Comparison of ENCODE assay signal across 10 mouse cellular contexts in the genomic region with DNA sequence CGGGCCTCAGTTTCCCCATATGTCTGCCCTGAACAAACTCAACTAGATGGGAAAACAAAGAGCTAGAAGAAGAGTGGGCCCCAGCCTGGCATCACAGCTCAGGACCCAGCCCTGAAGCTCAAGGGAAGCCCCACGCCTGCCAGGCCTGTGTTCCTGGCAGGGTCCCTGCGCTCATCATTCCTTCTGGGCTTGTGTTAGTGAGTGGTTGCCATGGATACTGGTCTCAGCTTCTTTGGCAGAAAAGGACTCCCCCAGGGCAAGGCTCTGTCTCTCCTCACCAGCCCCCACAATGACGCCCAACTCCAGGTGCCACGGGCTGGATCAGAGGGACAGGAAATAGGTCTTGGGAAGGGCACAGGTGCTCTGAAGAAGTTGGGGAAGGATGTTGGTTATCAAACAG. TPM values are rescaled to one million over a fixed set of nuclear protein-coding genes. Genes with fewer than 3 reads are reported as not detected.
A peak's percentile ranks its signal among the peaks of the same experiment; 100 is the strongest.
DNase-seq lines count a peak whose midpoint lies in the region; ATAC-seq and TF ChIP-seq lines count a peak whose summit lies in the region.
"Had no signal": no experiment of that assay in that cellular context is flagged by ENCODE, and none has a peak within 500 bp of the region (broad histone marks: within the 10 kb centered on the region; RNA-seq: fewer than 3 reads in every experiment).

No protein-coding gene starts in this region.

- H3K4me1 ChIP-seq in G1E (ENCODE audit: insufficient read depth, low read depth, low read length), result peaks cover 87% of the 10 kb centered on the region
- peaks cover 9% of the 10 kb centered on the region for H3K4me1 ChIP-seq in forebrain, embryonic 14.5 days (ENCODE audit: control insufficient read depth, insufficient read depth, low read length)
- peaks cover 49% of the 10 kb centered on the region for H3K4me1 ChIP-seq in neural tube, embryonic 13.5 days (replicated peaks)

- H3K9me3 ChIP-seq in G1E (replicated peaks), result no peaks in the 10 kb centered on the region
- H3K9me3 ChIP-seq in forebrain, embryonic 14.5 days (replicated peaks; ENCODE audit: control insufficient read depth, low read length), result no peaks in the 10 kb centered on the region
- H3K9me3 ChIP-seq in neural tube, embryonic 13.5 days, result no peaks in the 10 kb centered on the region
- H3K9me3 ChIP-seq: liver, embryonic 15.5 days had no signal

- no peaks in the 10 kb centered on the region for H3K27me3 ChIP-seq in G1E (ENCODE audit: insufficient read depth, low read length)
- no peaks in the 10 kb centered on the region; the same call in 1 of the 2 replicates for H3K27me3 ChIP-seq in forebrain, embryonic 14.5 days (replicated peaks; ENCODE audit: control insufficient read depth, insufficient read depth, low read length)
- H3K27me3 ChIP-seq in neural tube, embryonic 13.5 days, result peaks cover 23% of the 10 kb centered on the region; the same call in 1 of the 2 replicates

- DNase-seq in layer of hippocampus, adult 11-12 months (ENCODE audit: low spot score), result peak; percentile 53
- no peak for DNase-seq in layer of hippocampus, postnatal 25 days (ENCODE audit: extremely low spot score in 1 of 2, low spot score in 1 of 2)
- no peak for DNase-seq in G1E (ENCODE audit: low spot score)
- peak; percentile 77 for DNase-seq in forebrain, embryonic 14.5 days (ENCODE audit: low spot score)
- DNase-seq in gastrocnemius, postnatal 4 days (ENCODE audit: low spot score in 2 of 2), result no peak
- DNase-seq: embryo, embryonic 11 days had no signal

- TF ChIP-seq CTCF in G1E (IDR thresholded peaks at IDR 0.05; ENCODE audit: low read depth, low read length), result no peak

- WGBS in forebrain, embryonic 14.5 days, result 40% methylated on average over 5 of the region's 5 CpGs
- WGBS in neural tube, embryonic 13.5 days, result 47% methylated on average over 5 of the region's 5 CpGs

- no peak overlapping the region for H3K9ac ChIP-seq in forebrain, embryonic 14.5 days (ENCODE audit: low read length)
- peak overlapping the region; percentile 45; the same call in 1 of the 2 replicates for H3K9ac ChIP-seq in neural tube, embryonic 13.5 days
- H3K9ac ChIP-seq: liver, embryonic 15.5 days had no signal

- H3K36me3 ChIP-seq in G1E (replicated peaks), result peaks cover 68% of the 10 kb centered on the region
- no peaks in the 10 kb centered on the region for H3K36me3 ChIP-seq in forebrain, embryonic 14.5 days (ENCODE audit: control insufficient read depth, insufficient read depth, low read length)
- no peaks in the 10 kb centered on the region for H3K36me3 ChIP-seq in neural tube, embryonic 13.5 days
- H3K36me3 ChIP-seq: liver, embryonic 15.5 days had no signal

- H3K4me2 ChIP-seq in forebrain, embryonic 14.5 days (ENCODE audit: low read length), result no peak overlapping the region
- no peak overlapping the region for H3K4me2 ChIP-seq in neural tube, embryonic 13.5 days
- H3K4me2 ChIP-seq: liver, embryonic 15.5 days; midbrain, embryonic 11.5 days had no signal

- H3K27ac ChIP-seq in forebrain, embryonic 14.5 days (ENCODE audit: low read depth, low read length), result peak overlapping the region; percentile 44; the same call in 1 of the 2 replicates
- H3K27ac ChIP-seq in neural tube, embryonic 13.5 days (replicated peaks), result 0 out of 2 replicates have a peak overlapping the region, but pooled peaks have one; percentile 28

- ATAC-seq in G1E (ENCODE audit: extremely low read depth, insufficient number of reproducible peaks, low FRiP score, poor library complexity, severe bottlenecking), result no peak
- no peak for ATAC-seq in forebrain, embryonic 14.5 days
- no peak for ATAC-seq in neural tube, embryonic 13.5 days (ENCODE audit: low read depth)
- no peak for ATAC-seq in megakaryocyte-erythroid progenitor cell, adult 5-6 weeks (replicated peaks; ENCODE audit: low FRiP score, low TSS enrichment, poor library complexity, severe bottlenecking)

- peak overlapping the region; percentile 64; the same call in 1 of the 2 replicates for H3K4me3 ChIP-seq in G1E (ENCODE audit: low read depth, low read length)
- no peak overlapping the region for H3K4me3 ChIP-seq in forebrain, embryonic 14.5 days (ENCODE audit: low read depth, low read length)
- no peak overlapping the region for H3K4me3 ChIP-seq in neural tube, embryonic 13.5 days
- H3K4me3 ChIP-seq: liver, embryonic 15.5 days had no signal

RNA-seq across cellular contexts. Expression of a gene that starts 4.5 kb away (rescaled TPM):
- total RNA-seq in layer of hippocampus, postnatal 25 days (2021), result 10 to 100 TPM; 95.8 to 97.0 TPM
- total RNA-seq in G1E (2014; fragmentation: Nextera tagmentation), result 129 and 145 TPM in 2 replicates
- 29.3 and 40.8 TPM in 2 replicates for total RNA-seq in G1E (2017)
- polyA plus RNA-seq in G1E (2012), result 69.2 and 113 TPM in 2 replicates
- 4.6 and 5.8 TPM in 2 replicates for polyA plus RNA-seq in forebrain, embryonic 14.5 days (2014; fragmentation: Nextera tagmentation; extraction: Ambion mirVana)
- polyA plus RNA-seq in neural tube, embryonic 13.5 days (2015; fragmentation: Nextera tagmentation; extraction: Ambion mirVana), result 9.1 and 10.8 TPM in 2 replicates
- total RNA-seq in megakaryocyte-erythroid progenitor cell, adult 5-6 weeks (2014; fragmentation: Nextera tagmentation), result 38.3 and 46.8 TPM in 2 replicates
- total RNA-seq in megakaryocyte-erythroid progenitor cell, adult 5-6 weeks (2017), result 16.0 and 23.3 TPM in 2 replicates
- 10 to 100 TPM; 12.7 to 14.8 TPM for total RNA-seq in gastrocnemius, postnatal 4 days (2021)

RNA-seq across cellular contexts. Expression of a gene that starts 44.0 kb away (rescaled TPM):
- 10 to 100 TPM; 48.3 to 54.0 TPM for total RNA-seq in layer of hippocampus, postnatal 25 days (2021)
- 496 and 593 TPM in 2 replicates for total RNA-seq in G1E (2014; fragmentation: Nextera tagmentation)
- 96.8 and 125 TPM in 2 replicates for total RNA-seq in G1E (2017)
- 195 and 253 TPM in 2 replicates for polyA plus RNA-seq in G1E (2012)
- 80.5 and 82.1 TPM in 2 replicates for polyA plus RNA-seq in forebrain, embryonic 14.5 days (2014; fragmentation: Nextera tagmentation; extraction: Ambion mirVana)
- 69.6 and 80.7 TPM in 2 replicates for polyA plus RNA-seq in neural tube, embryonic 13.5 days (2015; fragmentation: Nextera tagmentation; extraction: Ambion mirVana)
- total RNA-seq in megakaryocyte-erythroid progenitor cell, adult 5-6 weeks (2014; fragmentation: Nextera tagmentation), result 215 and 248 TPM in 2 replicates
- total RNA-seq in megakaryocyte-erythroid progenitor cell, adult 5-6 weeks (2017), result 185 and 248 TPM in 2 replicates
- 10 to 100 TPM; 71.8 to 90.1 TPM for total RNA-seq in gastrocnemius, postnatal 4 days (2021)

RNA-seq across cellular contexts. Expression of a gene that starts 49.8 kb away (rescaled TPM):
- under 1 TPM in 1 of 2 experiments, not detected in 1; 0.20 TPM for total RNA-seq in layer of hippocampus, postnatal 25 days (2021)
- total RNA-seq in G1E (2014; fragmentation: Nextera tagmentation) (not detected in 2 replicates), G1E (2017) (0.05 TPM in 1 of 2 replicates, not detected in the other)
- polyA plus RNA-seq in G1E (2012), result not detected in 2 replicates
- not detected in 2 replicates for polyA plus RNA-seq in forebrain, embryonic 14.5 days (2014; fragmentation: Nextera tagmentation; extraction: Ambion mirVana)
- not detected in 2 replicates for polyA plus RNA-seq in neural tube, embryonic 13.5 days (2015; fragmentation: Nextera tagmentation; extraction: Ambion mirVana)
- total RNA-seq in megakaryocyte-erythroid progenitor cell, adult 5-6 weeks (2014; fragmentation: Nextera tagmentation), result not detected in 2 replicates
- not detected in 2 replicates for total RNA-seq in megakaryocyte-erythroid progenitor cell, adult 5-6 weeks (2017)
- total RNA-seq in gastrocnemius, postnatal 4 days (2021), result under 1 TPM; 0.23 to 0.32 TPM
- polyA plus RNA-seq: midbrain, embryonic 11.5 days had no signal

Comparison
In these comparisons a context has a peak if more than half of its experiments do, and no peak if none do; other contexts are left out.
1. DNase-seq: peak in layer of hippocampus, adult 11-12 months (single experiment) and forebrain, embryonic 14.5 days (single experiment); none in layer of hippocampus, postnatal 25 days (0 of 2), G1E (single experiment) and gastrocnemius, postnatal 4 days (0 of 2).